Mouse (Mus musculus) liver, adult 2 months (tissue): ENCODE results near the gene Odf3b. TPM values are rescaled to one million over a fixed set of nuclear protein-coding genes. Genes with fewer than 3 reads are reported as not detected.

Source experiments
- DNase-seq: peaks from one replicate; pipeline ENCODE4 v3.0.0-alpha.2; 2011; ENCODE audit warnings: low read depth, low spot score; ENCODE audit errors: extremely low read depth
- H3K27ac ChIP-seq: fragments of 200-500 bp; replicated peaks from 2 replicates; pipeline ENCODE4 v1.5.1; 2012; ENCODE audit warnings: low read depth, mild to moderate bottlenecking, control low read depth, inconsistent platforms, low read length; ENCODE audit not compliant: insufficient read depth
- H3K27me3 ChIP-seq: fragments of 200-500 bp; 2 replicates; pipeline ENCODE4 v1.6.1; 2012; ENCODE audit warnings: mild to moderate bottlenecking, moderate library complexity, low read length, inconsistent platforms; ENCODE audit not compliant: control insufficient read depth, insufficient read depth
- H3K36me3 ChIP-seq: fragments of 200-500 bp; 2 replicates; pipeline ENCODE4 v1.6.1; 2012; ENCODE audit warnings: low read length, inconsistent platforms; ENCODE audit not compliant: control insufficient read depth, insufficient read depth
- H3K4me1 ChIP-seq: fragments of 200-500 bp; 2 replicates; pipeline ENCODE4 v1.6.1; 2011; ENCODE audit warnings: low read length; ENCODE audit not compliant: control insufficient read depth, insufficient read depth
- H3K4me3 ChIP-seq: fragments of 200-500 bp; 2 replicates; pipeline ENCODE4 v1.5.1; 2011; ENCODE audit warnings: low read depth, mild to moderate bottlenecking, control low read depth, low read length, moderate library complexity; ENCODE audit not compliant: insufficient read depth
- H3K79me2 ChIP-seq: fragments of 200-500 bp; 2 replicates; pipeline ENCODE4 v1.6.1; 2012; ENCODE audit warnings: inconsistent platforms, mild to moderate bottlenecking, low read length, moderate library complexity; ENCODE audit not compliant: control insufficient read depth, insufficient read depth
- H3K9ac ChIP-seq: fragments of 200-500 bp; 2 replicates; pipeline ENCODE4 v1.6.1; 2012; ENCODE audit warnings: low read depth, mild to moderate bottlenecking, control low read depth, inconsistent platforms, low read length
- CTCF ChIP-seq: fragments of 200-500 bp; IDR thresholded peaks from 2 replicates; pipeline ENCODE4 v1.5.1; 2011; ENCODE audit warnings: low read depth, low read length, control low read depth
- POLR2A ChIP-seq: fragments of 200-500 bp; IDR thresholded peaks from 2 replicates; pipeline ENCODE4 v1.6.1; 2011; ENCODE audit warnings: low read length, control low read depth; ENCODE audit not compliant: insufficient read depth; ENCODE audit errors: extremely low read depth
- WGBS: fragments of 180-500 bp; shearing (Covaris S2); methylation state at CpG from one replicate; pipeline ENCODE4 v1.1.7; 2018; 5-methylcytosine and 5-hydroxymethylcytosine counted together
- polyA plus RNA-seq: library from polyadenylated mRNA; depleted of rRNA; stranded (reverse); fragments of >200 nt; gene quantifications from 2 replicates; pipeline ENCODE4 v1.2.3, GENCODE M21; 2012; rRNA removed
- total RNA-seq: library from RNA; depleted of rRNA; stranded (reverse); fragments of >200 nt; gene quantifications from 2 replicates; pipeline ENCODE4 v1.2.3, GENCODE M21; 2014; rRNA removed

Gene Odf3b
- total and polyA plus RNA-seq, 2 experiments: 3.8 to 41.7 TPM

DNA sequence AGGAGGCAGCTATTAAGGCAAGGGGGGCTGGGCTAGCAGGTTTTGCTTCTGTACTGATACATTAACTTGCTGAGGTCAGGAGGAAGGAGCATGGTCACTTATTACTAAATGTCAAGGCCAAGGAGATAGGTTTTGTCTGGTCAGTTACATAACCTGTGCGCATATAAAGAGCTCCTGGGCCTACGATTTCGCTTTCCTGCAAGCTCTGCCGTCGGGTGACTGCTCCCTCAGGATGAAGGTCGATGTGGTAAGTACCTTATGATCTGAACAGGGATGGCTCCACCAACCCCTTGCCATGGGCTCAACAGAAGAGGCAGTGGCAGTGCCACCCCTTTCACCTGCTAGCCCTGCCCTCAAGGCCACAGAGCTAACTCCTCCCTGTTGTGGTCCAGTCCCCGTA is 44.8 kb downstream of the Odf3b start, which contains the start of gene Miox:
TSS of gene Miox (plus strand) at position 128 of the 400 bp plus-strand sequence.
- Histone ChIP-seq H3K27me3 (no peaks in the 10 kb centered on the region), H3K4me3 (no peak within 1 kb of the TSS), H3K9ac (no peak within 1 kb of the TSS), H3K27ac (no peak within 1 kb of the TSS), H3K4me1 (no peaks in the 10 kb centered on the region), H3K36me3 (no peaks in the 10 kb centered on the region), H3K79me2 (no peaks in the 10 kb centered on the region)
- DNase-seq: no peak
- WGBS: 77% methylated on average over 7 of the region's 7 CpGs
- no peak for TF ChIP-seq CTCF
- no peak for TF ChIP-seq POLR2A

Other genes with a start within 250 kb of the Odf3b start
- gene Mapk12, start 238.6 kb downstream of the Odf3b start, total RNA-seq: 2.4 and 3.3 TPM in 2 replicates
- gene Mapk12, start 238.6 kb downstream of the Odf3b start, polyA plus RNA-seq: 1.6 and 2.1 TPM in 2 replicates
- gene Mapk11, start 229.7 kb downstream of the Odf3b start, total RNA-seq: 0.74 and 1.1 TPM in 2 replicates
- 1.1 and 1.3 TPM in 2 replicates for gene Mapk11, start 229.7 kb downstream of the Odf3b start, polyA plus RNA-seq
- gene Plxnb2, start 198.5 kb downstream of the Odf3b start, total RNA-seq: 80.0 and 111 TPM in 2 replicates
- 189 and 199 TPM in 2 replicates for gene Plxnb2, start 198.5 kb downstream of the Odf3b start, polyA plus RNA-seq
- 2.8 and 3.4 TPM in 2 replicates for gene Dennd6b, start 182.8 kb downstream of the Odf3b start, total RNA-seq
- 8.4 and 10.0 TPM in 2 replicates for gene Dennd6b, start 182.8 kb downstream of the Odf3b start, polyA plus RNA-seq
- gene Ppp6r2, start 167.7 kb downstream of the Odf3b start, total RNA-seq: 43.9 and 57.5 TPM in 2 replicates
- gene Ppp6r2, start 167.7 kb downstream of the Odf3b start, polyA plus RNA-seq: 115 and 143 TPM in 2 replicates
- gene Sbf1, start 64.0 kb downstream of the Odf3b start, total RNA-seq: 22.3 and 32.7 TPM in 2 replicates
- gene Sbf1, start 64.0 kb downstream of the Odf3b start, polyA plus RNA-seq: 75.5 and 99.0 TPM in 2 replicates
- gene Adm2, start 56.6 kb downstream of the Odf3b start, total RNA-seq: not detected in 2 replicates
- not detected in 2 replicates for gene Adm2, start 56.6 kb downstream of the Odf3b start, polyA plus RNA-seq
- 0.28 and 0.54 TPM in 2 replicates for gene Miox, start 44.9 kb downstream of the Odf3b start, total RNA-seq
- 0.31 and 0.32 TPM in 2 replicates for gene Miox, start 44.9 kb downstream of the Odf3b start, polyA plus RNA-seq
- 4.3 and 8.0 TPM in 2 replicates for gene Lmf2, start 23.6 kb downstream of the Odf3b start, total RNA-seq
- 20.8 and 21.3 TPM in 2 replicates for gene Lmf2, start 23.6 kb downstream of the Odf3b start, polyA plus RNA-seq
- 26.9 and 31.7 TPM in 2 replicates for gene Ncaph2, start 23.6 kb downstream of the Odf3b start, total RNA-seq
- gene Ncaph2, start 23.6 kb downstream of the Odf3b start, polyA plus RNA-seq: 52.1 and 63.9 TPM in 2 replicates
- 105 and 131 TPM in 2 replicates for gene Sco2, start 5.4 kb downstream of the Odf3b start, total RNA-seq
- 353 and 400 TPM in 2 replicates for gene Sco2, start 5.4 kb downstream of the Odf3b start, polyA plus RNA-seq
- gene Tymp, start 2.2 kb downstream of the Odf3b start, total RNA-seq: 48.7 and 62.5 TPM in 2 replicates
- 126 and 160 TPM in 2 replicates for gene Tymp, start 2.2 kb downstream of the Odf3b start, polyA plus RNA-seq
- gene Klhdc7b, start 5.6 kb upstream of the Odf3b start, total RNA-seq: 0.07 and 0.28 TPM in 2 replicates
- gene Klhdc7b, start 5.6 kb upstream of the Odf3b start, polyA plus RNA-seq: 0.30 and 0.34 TPM in 2 replicates
- not detected in 2 replicates for gene Syce3, start 31.2 kb upstream of the Odf3b start, total RNA-seq
- gene Syce3, start 31.2 kb upstream of the Odf3b start, polyA plus RNA-seq: not detected in 2 replicates
- gene Cpt1b, start 46.6 kb upstream of the Odf3b start, total RNA-seq: 1.5 and 1.9 TPM in 2 replicates
- gene Cpt1b, start 46.6 kb upstream of the Odf3b start, polyA plus RNA-seq: 0.82 and 1.3 TPM in 2 replicates
- 1.1 and 1.6 TPM in 2 replicates for gene C730034F03Rik, start 50.3 kb upstream of the Odf3b start, total RNA-seq
- gene C730034F03Rik, start 50.3 kb upstream of the Odf3b start, polyA plus RNA-seq: 0.50 and 0.83 TPM in 2 replicates
- gene Gm44502, start 50.4 kb upstream of the Odf3b start, total RNA-seq: not detected in 2 replicates
- gene Gm44502, start 50.4 kb upstream of the Odf3b start, polyA plus RNA-seq: 0.30 and 1.5 TPM in 2 replicates
- 25.4 and 25.9 TPM in 2 replicates for gene Chkb, start 50.6 kb upstream of the Odf3b start, total RNA-seq
- gene Chkb, start 50.6 kb upstream of the Odf3b start, polyA plus RNA-seq: 42.0 and 47.2 TPM in 2 replicates
- gene Mapk8ip2, start 74.6 kb upstream of the Odf3b start, total RNA-seq: not detected in 2 replicates
- gene Mapk8ip2, start 74.6 kb upstream of the Odf3b start, polyA plus RNA-seq: 0.01 TPM in 1 of 2 replicates, not detected in the other
- 4.2 and 6.7 TPM in 2 replicates for gene Arsa, start 98.1 kb upstream of the Odf3b start, total RNA-seq
- gene Arsa, start 98.1 kb upstream of the Odf3b start, polyA plus RNA-seq: 18.2 and 29.1 TPM in 2 replicates
- gene Shank3, start 120.3 kb upstream of the Odf3b start, total RNA-seq: 1.5 and 3.2 TPM in 2 replicates
- 2.7 and 3.9 TPM in 2 replicates for gene Shank3, start 120.3 kb upstream of the Odf3b start, polyA plus RNA-seq
- not detected in 2 replicates for gene Acr, start 189.0 kb upstream of the Odf3b start, total RNA-seq
- 0.10 and 0.16 TPM in 2 replicates for gene Acr, start 189.0 kb upstream of the Odf3b start, polyA plus RNA-seq
- gene Rabl2, start 212.6 kb upstream of the Odf3b start, total RNA-seq: 1.4 and 1.7 TPM in 2 replicates
- gene Rabl2, start 212.6 kb upstream of the Odf3b start, polyA plus RNA-seq: 3.6 and 4.0 TPM in 2 replicates